Mouse (Mus musculus): ENCODE data around the gene Polr2c.
A peak's percentile ranks its signal among the peaks of the same experiment; 100 is the strongest.

The Polr2c gene

GRCm38 (mm10) chr8:94888383-94889036, 31.3 kb downstream of the Polr2c start:
- DNase-seq, result no peak

- DNase-seq, result no peak
Observed at GRCm38 (mm10) chr8:94892917-94893316, 35.7 kb downstream of the Polr2c start.

GRCm38 (mm10) chr8:94899262-94899661, 42.0 kb downstream of the Polr2c start:
- DNase-seq, result no peak

GRCm38 (mm10) chr8:94900617-94901016, 43.4 kb downstream of the Polr2c start:
- DNase-seq, result no peak

GRCm38 (mm10) chr8:94901031-94901430, 43.8 kb downstream of the Polr2c start:
- no peak for DNase-seq

- no peak for DNase-seq
Observed at GRCm38 (mm10) chr8:94903709-94904108, 46.5 kb downstream of the Polr2c start.

GRCm38 (mm10) chr8:94904450-94905175, 47.4 kb downstream of the Polr2c start:
- no peak for DNase-seq

GRCm38 (mm10) chr8:94907591-94908300, 50.5 kb downstream of the Polr2c start:
- no peak for DNase-seq

- DNase-seq, result peak; percentile 74
Observed at GRCm38 (mm10) chr8:94908847-94909246, 51.6 kb downstream of the Polr2c start.

GRCm38 (mm10) chr8:94913061-94913660, 55.9 kb downstream of the Polr2c start:
- no peak for DNase-seq

GRCm38 (mm10) chr8:94914256-94914655, 57.0 kb downstream of the Polr2c start:
- no peak for DNase-seq

- DNase-seq, result no peak
Observed at GRCm38 (mm10) chr8:94914701-94915101, 57.5 kb downstream of the Polr2c start.

- DNase-seq, result no peak
Observed at GRCm38 (mm10) chr8:94916311-94916959, 59.2 kb downstream of the Polr2c start.

GRCm38 (mm10) chr8:94916960-94917324, 59.7 kb downstream of the Polr2c start:
- no peak for DNase-seq

GRCm38 (mm10) chr8:94917352-94917751, 60.1 kb downstream of the Polr2c start:
- DNase-seq, result peak; percentile 82

- DNase-seq, result peak; percentile 35
Observed at GRCm38 (mm10) chr8:94917851-94918495, 60.7 kb downstream of the Polr2c start, which contains the start of gene Ccdc102a. Gene Ccdc102a, minus strand, starts transcription at chr8:94918098.

GRCm38 (mm10) chr8:94919256-94919655, 62.0 kb downstream of the Polr2c start:
- peak; percentile 47 for DNase-seq

GRCm38 (mm10) chr8:94922176-94922575, 64.9 kb downstream of the Polr2c start:
- no peak for DNase-seq

- DNase-seq, result no peak
Observed at GRCm38 (mm10) chr8:94922602-94923001, 65.4 kb downstream of the Polr2c start.
